Mouse (Mus musculus) spleen, adult 2 months (tissue): ENCODE data around the gene Pde8a. TPM values are rescaled to one million over a fixed set of nuclear protein-coding genes. Genes with fewer than 3 reads are reported as not detected.

Experiments used
- DNase-seq, 2 experiments: peaks; one replicate each; pipeline versions ENCODE4 v3.0.0 to v3.0.0-alpha.2; 2012 to 2021; ENCODE audit warnings: low spot score in 2 of 2, low read depth in 1 of 2
- H3K27ac ChIP-seq: fragments of 200-500 bp; 2 replicates; pipeline ENCODE4 v1.5.1; 2012; ENCODE audit warnings: low read length, inconsistent platforms; ENCODE audit not compliant: insufficient read depth
- H3K27me3 ChIP-seq: fragments of 200-500 bp; 2 replicates; pipeline ENCODE4 v1.6.1; 2012; ENCODE audit warnings: mild to moderate bottlenecking, moderate library complexity, low read length, inconsistent platforms; ENCODE audit not compliant: control insufficient read depth, insufficient read depth
- H3K36me3 ChIP-seq: fragments of 200-500 bp; 2 replicates; pipeline ENCODE4 v1.6.1; 2012; ENCODE audit warnings: mild to moderate bottlenecking, low read length, inconsistent platforms; ENCODE audit not compliant: control insufficient read depth, insufficient read depth
- H3K4me1 ChIP-seq: fragments of 200-500 bp; 2 replicates; pipeline ENCODE4 v1.6.1; 2011; ENCODE audit warnings: inconsistent platforms; ENCODE audit not compliant: control insufficient read depth, insufficient read depth, insufficient read length
- H3K4me3 ChIP-seq: fragments of 200-500 bp; 2 replicates; pipeline ENCODE4 v1.5.1; 2011; ENCODE audit warnings: mild to moderate bottlenecking, inconsistent platforms; ENCODE audit not compliant: insufficient read depth, insufficient read length; ENCODE audit errors: extremely low read depth
- CTCF ChIP-seq: fragments of 200-500 bp; IDR thresholded peaks from 2 replicates; pipeline ENCODE4 v1.5.1; 2011; ENCODE audit warnings: mild to moderate bottlenecking, inconsistent platforms; ENCODE audit not compliant: insufficient read depth, insufficient read length, insufficient replicate concordance; ENCODE audit errors: extremely low read depth
- POLR2A ChIP-seq: fragments of 200-500 bp; IDR thresholded peaks from 2 replicates; pipeline ENCODE4 v1.6.1; 2011; ENCODE audit warnings: low read depth, low read length, inconsistent platforms
- WGBS: fragments of 180-500 bp; shearing (Covaris S2); methylation state at CpG from one replicate; pipeline ENCODE4 v1.1.7; 2018; 5-methylcytosine and 5-hydroxymethylcytosine counted together
- polyA plus RNA-seq: library from polyadenylated mRNA; depleted of rRNA; stranded (reverse); fragments of >200 nt; gene quantifications from 2 replicates; pipeline ENCODE4 v1.2.3, GENCODE M21; 2012

Gene Pde8a
- polyA plus RNA-seq, 1 experiment, result 5.5 TPM

GRCm38 (mm10) chr7:81209979-81210685, 3.3 kb upstream of the Pde8a start:
- Histone ChIP-seq H3K27ac (no peak overlapping the region), H3K27me3 (peaks cover 11% of the 10 kb centered on the region), H3K36me3 (no peaks in the 10 kb centered on the region), H3K4me3 (no peak overlapping the region), H3K4me1 (peaks cover 7% of the 10 kb centered on the region; the same call in 1 of the 2 replicates)
- no peak for DNase-seq
- no peak for TF ChIP-seq POLR2A
- TF ChIP-seq CTCF, result no peak
- WGBS, result 81% methylated on average over 12 of the region's 12 CpGs

- DNase-seq, result no peak
- WGBS, result 19% methylated on average over 8 of the region's 8 CpGs
- H3K27ac ChIP-seq, result no peak overlapping the region
- H3K4me1 ChIP-seq, result peaks cover 7% of the 10 kb centered on the region; the same call in 1 of the 2 replicates
- H3K4me3 ChIP-seq, result no peak overlapping the region
- peaks cover 11% of the 10 kb centered on the region for H3K27me3 ChIP-seq
- TF ChIP-seq POLR2A (no peak), CTCF (no peak)
- no peaks in the 10 kb centered on the region for H3K36me3 ChIP-seq
Measured at GRCm38 (mm10) chr7:81211760-81212159, 1.6 kb upstream of the Pde8a start.

GRCm38 (mm10) chr7:81212261-81212681, 1.1 kb upstream of the Pde8a start:
- Histone ChIP-seq H3K27me3 (peaks cover 11% of the 10 kb centered on the region), H3K36me3 (no peaks in the 10 kb centered on the region), H3K4me3 (peak overlapping the region; percentile 65), H3K27ac (peak overlapping the region; percentile 85), H3K4me1 (peaks cover 7% of the 10 kb centered on the region; the same call in 1 of the 2 replicates)
- 1% methylated on average over 22 of the region's 22 CpGs for WGBS
- TF ChIP-seq CTCF (no peak), POLR2A (no peak)
- peak; percentile 58 to 73 for DNase-seq

GRCm38 (mm10) chr7:81212697-81213346, 574 bp upstream of the Pde8a start:
- 1% methylated on average over 57 of the region's 57 CpGs for WGBS
- H3K4me3 ChIP-seq, result peak overlapping the region; percentile 65

GRCm38 (mm10) chr7:81214153-81214907, 934 bp downstream of the Pde8a start:
- Histone ChIP-seq H3K27ac (peak overlapping the region; percentile 33; the same call in 1 of the 2 replicates), H3K27me3 (peaks cover 11% of the 10 kb centered on the region), H3K36me3 (no peaks in the 10 kb centered on the region), H3K4me3 (peak overlapping the region; percentile 65; the same call in 1 of the 2 replicates), H3K4me1 (peaks cover 7% of the 10 kb centered on the region; the same call in 1 of the 2 replicates)
- TF ChIP-seq CTCF (no peak), POLR2A (no peak)
- 31% methylated on average over 40 of the region's 40 CpGs for WGBS
- no peak for DNase-seq

More at GRCm38 (mm10) chr7:81212697-81213346, 574 bp upstream of the Pde8a start:
- peak; percentile 83 to 96 for DNase-seq
- TF ChIP-seq CTCF (no peak), POLR2A (no peak)
- H3K36me3 ChIP-seq, result no peaks in the 10 kb centered on the region
- peaks cover 7% of the 10 kb centered on the region; the same call in 1 of the 2 replicates for H3K4me1 ChIP-seq
- peaks cover 11% of the 10 kb centered on the region for H3K27me3 ChIP-seq
- H3K27ac ChIP-seq, result peak overlapping the region; percentile 85

GRCm38 (mm10) chr7:81215950-81216349, 2.6 kb downstream of the Pde8a start:
- TF ChIP-seq CTCF (no peak), POLR2A (no peak)
- H3K4me3 ChIP-seq, result no peak overlapping the region
- 90% methylated on average over 1 of the region's 1 CpGs for WGBS
- peaks cover 10% of the 10 kb centered on the region; the same call in 1 of the 2 replicates for H3K4me1 ChIP-seq
- H3K27ac ChIP-seq, result no peak overlapping the region
- no peaks in the 10 kb centered on the region for H3K36me3 ChIP-seq
- peaks cover 11% of the 10 kb centered on the region for H3K27me3 ChIP-seq
- no peak for DNase-seq
